Mouse (Mus musculus): ENCODE results near the gene Fam160b1. TPM values are rescaled to one million over a fixed set of nuclear protein-coding genes. Genes with fewer than 3 reads are reported as not detected.

Gene Fam160b1
- polyA plus RNA-seq, 1 experiment = not detected

DNA sequence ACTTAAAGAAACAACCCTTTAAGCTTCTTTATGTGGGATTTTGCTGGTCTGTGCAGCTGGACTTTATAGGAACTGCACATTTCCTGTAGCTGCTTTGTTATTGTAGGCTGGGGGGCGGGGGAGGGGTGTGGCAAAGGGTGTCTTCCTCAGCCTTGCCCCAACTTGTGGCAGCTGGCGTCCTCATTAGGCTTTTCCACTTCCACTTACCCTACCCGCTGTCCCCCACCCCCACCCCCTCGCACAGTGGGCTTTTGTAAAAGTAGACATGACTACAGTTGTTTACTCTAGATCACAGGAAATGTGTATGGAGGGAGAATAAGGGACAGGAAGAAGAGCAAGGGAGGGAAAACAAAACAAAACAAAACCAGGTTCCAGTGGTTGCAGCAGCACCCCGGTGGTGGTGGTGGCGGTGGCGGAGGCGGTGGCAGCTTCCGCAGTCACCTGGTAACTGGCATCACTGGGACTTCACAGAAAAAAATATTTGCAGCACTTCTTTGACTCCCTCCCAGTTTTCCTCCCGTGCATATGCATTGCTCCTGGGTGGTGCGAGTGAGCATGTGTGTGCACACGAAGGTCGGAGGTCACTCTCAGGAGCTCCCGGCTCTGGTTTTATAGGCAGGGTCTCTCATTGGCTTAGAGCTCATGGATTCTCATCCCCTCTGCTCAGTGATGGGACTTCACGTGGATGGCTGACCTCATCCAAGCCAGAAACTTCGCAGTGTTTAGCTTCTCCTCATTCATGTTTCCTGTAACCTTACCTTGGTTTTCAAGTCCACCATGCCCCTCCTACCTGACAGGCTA is 4.8 kb upstream of the Fam160b1 start:
- WGBS = 77% methylated on average over 16 of the region's 16 CpGs
- peaks cover 11% of the 10 kb centered on the region for H3K4me1 ChIP-seq (ENCODE audit: control insufficient read depth, insufficient read depth, low read length)
- no peak overlapping the region for H3K4me3 ChIP-seq (ENCODE audit: insufficient read depth, low read depth, low read length)
- peak overlapping the region; percentile 21; the same call in 1 of the 2 replicates for H3K27ac ChIP-seq (ENCODE audit: insufficient read depth, low read depth, low read length)
- TF ChIP-seq POLR2A (IDR thresholded peaks at IDR 0.05; ENCODE audit: insufficient read depth, low read depth, low read length) (no peak), CTCF (IDR thresholded peaks at IDR 0.05; ENCODE audit: insufficient read depth, low read depth, low read length) (no peak)

DNA sequence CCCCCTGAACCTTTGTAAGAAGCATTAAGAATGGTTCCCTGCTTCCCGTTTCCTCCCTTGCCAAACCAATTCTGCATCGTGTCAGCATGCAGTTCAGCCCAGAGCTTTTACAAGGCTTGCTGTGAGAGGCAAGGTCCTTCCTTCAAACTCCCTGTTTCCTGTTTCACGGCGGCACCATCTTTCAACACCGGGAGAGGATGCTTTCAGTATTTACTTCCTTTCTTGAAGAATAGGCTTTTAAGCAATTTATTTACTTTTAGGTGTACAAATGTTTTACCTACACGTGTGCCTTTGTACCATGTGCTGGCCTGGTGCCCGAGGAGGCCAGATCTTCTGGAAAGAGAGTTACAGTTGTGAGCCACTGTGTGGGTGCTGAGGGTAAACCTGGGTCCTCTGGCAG is 4.2 kb upstream of the Fam160b1 start:
- TF ChIP-seq CTCF (IDR thresholded peaks at IDR 0.05; ENCODE audit: insufficient read depth, low read depth, low read length) (no peak), POLR2A (IDR thresholded peaks at IDR 0.05; ENCODE audit: insufficient read depth, low read depth, low read length) (no peak)
- Histone ChIP-seq H3K4me3 (ENCODE audit: insufficient read depth, low read depth, low read length) (no peak overlapping the region), H3K4me1 (ENCODE audit: control insufficient read depth, insufficient read depth, low read length) (peaks cover 11% of the 10 kb centered on the region), H3K27ac (ENCODE audit: insufficient read depth, low read depth, low read length) (peak overlapping the region; percentile 21; the same call in 1 of the 2 replicates)
- 66% methylated on average over 7 of the region's 7 CpGs for WGBS

DNA sequence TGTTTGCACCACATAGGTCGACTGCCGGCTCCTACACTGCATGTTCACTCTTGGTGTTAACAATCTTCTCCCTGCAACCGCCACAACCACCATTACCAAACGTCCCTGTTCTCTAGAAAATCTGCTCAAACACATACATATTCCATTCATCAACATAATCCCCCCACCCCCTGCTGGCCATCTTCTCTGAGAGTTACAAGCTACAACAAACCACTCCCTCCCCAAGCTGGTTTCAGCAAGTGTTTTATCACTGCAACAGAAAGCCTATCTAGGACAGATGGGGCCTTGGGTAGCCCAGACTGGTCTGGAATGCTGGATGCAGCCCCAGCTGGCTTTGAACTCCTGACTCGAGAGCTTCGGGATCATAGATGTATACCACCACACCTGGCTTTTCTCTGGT is 3.2 kb upstream of the Fam160b1 start:
- TF ChIP-seq POLR2A (IDR thresholded peaks at IDR 0.05; ENCODE audit: insufficient read depth, low read depth, low read length) (no peak), CTCF (IDR thresholded peaks at IDR 0.05; ENCODE audit: insufficient read depth, low read depth, low read length) (no peak)
- Histone ChIP-seq H3K4me3 (ENCODE audit: insufficient read depth, low read depth, low read length) (no peak overlapping the region), H3K4me1 (ENCODE audit: control insufficient read depth, insufficient read depth, low read length) (peaks cover 11% of the 10 kb centered on the region), H3K27ac (ENCODE audit: insufficient read depth, low read depth, low read length) (no peak overlapping the region)
- WGBS = 86% methylated on average over 6 of the region's 6 CpGs

DNA sequence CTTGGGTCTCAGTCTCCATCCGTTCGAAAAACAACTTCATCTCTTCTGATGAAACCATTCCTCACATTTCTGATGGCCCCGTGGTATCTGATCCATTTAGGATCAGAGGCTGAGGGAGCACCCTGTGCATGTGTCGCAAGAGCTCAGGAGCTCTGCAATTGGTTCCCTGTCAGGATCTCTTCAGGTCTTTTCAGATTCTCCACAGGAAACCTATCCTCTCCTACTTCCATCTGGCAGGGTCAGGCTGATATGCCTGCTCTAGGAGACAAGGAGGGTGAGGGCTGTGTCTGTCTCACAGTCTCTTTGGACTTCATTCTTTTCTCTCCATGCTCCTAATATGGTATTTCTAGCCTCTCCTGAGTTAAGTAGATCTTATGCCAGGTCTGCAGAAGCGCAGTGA is 2.7 kb upstream of the Fam160b1 start:
- peaks cover 11% of the 10 kb centered on the region for H3K4me1 ChIP-seq (ENCODE audit: control insufficient read depth, insufficient read depth, low read length)
- no peak overlapping the region for H3K4me3 ChIP-seq (ENCODE audit: insufficient read depth, low read depth, low read length)
- TF ChIP-seq POLR2A (IDR thresholded peaks at IDR 0.05; ENCODE audit: insufficient read depth, low read depth, low read length) (no peak), CTCF (IDR thresholded peaks at IDR 0.05; ENCODE audit: insufficient read depth, low read depth, low read length) (no peak)
- WGBS = 91% methylated on average over 5 of the region's 5 CpGs
- no peak overlapping the region for H3K27ac ChIP-seq (ENCODE audit: insufficient read depth, low read depth, low read length)

DNA sequence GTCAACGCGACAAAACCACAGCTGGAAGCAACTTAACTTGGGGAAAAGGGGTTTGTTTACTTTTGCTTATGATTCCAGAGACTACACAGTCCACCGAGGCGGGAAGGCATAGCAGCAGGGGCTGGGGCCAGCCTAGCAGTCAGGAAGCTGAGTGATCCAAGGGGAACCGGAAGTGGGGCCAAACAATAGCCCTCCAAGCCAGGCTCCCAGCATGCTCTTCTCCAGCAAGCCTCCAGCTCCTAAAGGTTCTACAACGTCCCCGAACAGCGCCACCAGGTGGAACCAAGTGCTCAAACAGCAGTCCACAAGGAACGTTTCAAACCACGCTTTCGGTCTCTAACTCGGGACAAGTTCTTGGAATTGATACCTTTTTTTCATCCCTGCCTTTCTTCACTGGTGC is 2.2 kb upstream of the Fam160b1 start:
- H3K4me3 ChIP-seq (ENCODE audit: insufficient read depth, low read depth, low read length) = no peak overlapping the region

DNA sequence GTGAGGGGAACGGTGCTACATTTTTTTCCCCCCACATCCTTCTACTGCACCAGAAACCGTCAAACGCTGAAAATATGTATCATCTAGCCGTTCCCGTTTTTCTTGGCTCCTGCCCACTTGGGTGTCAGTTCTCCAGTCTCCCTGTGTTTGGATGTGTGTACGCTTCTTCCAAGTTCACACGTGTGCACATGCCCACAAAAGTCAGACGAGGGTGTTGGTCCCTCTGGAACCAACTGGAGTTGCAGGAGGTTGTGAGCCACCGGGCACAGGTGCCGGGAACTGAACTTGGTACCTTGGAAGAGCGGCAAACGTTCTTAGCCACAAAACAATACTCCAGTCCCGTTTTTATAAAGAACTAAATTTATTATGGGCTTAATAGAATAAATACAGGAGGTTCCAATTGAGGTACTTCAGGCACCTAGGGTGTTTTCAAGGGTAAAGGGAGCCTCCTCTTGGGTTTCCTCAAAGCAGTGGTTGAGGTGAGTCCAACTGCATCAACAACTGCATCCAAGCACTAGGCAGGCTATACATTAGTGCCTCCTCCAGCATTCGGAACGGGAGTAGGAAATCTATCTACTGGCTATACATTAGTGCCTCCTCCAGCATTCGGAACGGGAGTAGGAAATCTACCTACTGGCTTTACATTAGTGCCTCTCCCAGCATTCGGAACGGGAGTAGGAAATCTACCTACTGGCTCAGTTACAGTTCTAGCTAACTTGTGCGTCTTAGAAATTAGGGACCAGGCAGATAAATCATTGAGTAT is 1.5 kb upstream of the Fam160b1 start:
- no peak overlapping the region for H3K4me3 ChIP-seq (ENCODE audit: insufficient read depth, low read depth, low read length)
- H3K4me1 ChIP-seq (ENCODE audit: control insufficient read depth, insufficient read depth, low read length) = peaks cover 15% of the 10 kb centered on the region
- TF ChIP-seq CTCF (IDR thresholded peaks at IDR 0.05; ENCODE audit: insufficient read depth, low read depth, low read length) = no peak
- no peak for TF ChIP-seq POLR2A (IDR thresholded peaks at IDR 0.05; ENCODE audit: insufficient read depth, low read depth, low read length)
- WGBS = 89% methylated on average over 20 of the region's 20 CpGs
- H3K27ac ChIP-seq (ENCODE audit: insufficient read depth, low read depth, low read length) = no peak overlapping the region

More for the DNA sequence above, 2.2 kb upstream of the Fam160b1 start:
- WGBS = 70% methylated on average over 12 of the region's 12 CpGs
- Histone ChIP-seq H3K27ac (ENCODE audit: insufficient read depth, low read depth, low read length) (no peak overlapping the region), H3K4me1 (ENCODE audit: control insufficient read depth, insufficient read depth, low read length) (peaks cover 13% of the 10 kb centered on the region)
- TF ChIP-seq CTCF (IDR thresholded peaks at IDR 0.05; ENCODE audit: insufficient read depth, low read depth, low read length) (no peak), POLR2A (IDR thresholded peaks at IDR 0.05; ENCODE audit: insufficient read depth, low read depth, low read length) (no peak)

DNA sequence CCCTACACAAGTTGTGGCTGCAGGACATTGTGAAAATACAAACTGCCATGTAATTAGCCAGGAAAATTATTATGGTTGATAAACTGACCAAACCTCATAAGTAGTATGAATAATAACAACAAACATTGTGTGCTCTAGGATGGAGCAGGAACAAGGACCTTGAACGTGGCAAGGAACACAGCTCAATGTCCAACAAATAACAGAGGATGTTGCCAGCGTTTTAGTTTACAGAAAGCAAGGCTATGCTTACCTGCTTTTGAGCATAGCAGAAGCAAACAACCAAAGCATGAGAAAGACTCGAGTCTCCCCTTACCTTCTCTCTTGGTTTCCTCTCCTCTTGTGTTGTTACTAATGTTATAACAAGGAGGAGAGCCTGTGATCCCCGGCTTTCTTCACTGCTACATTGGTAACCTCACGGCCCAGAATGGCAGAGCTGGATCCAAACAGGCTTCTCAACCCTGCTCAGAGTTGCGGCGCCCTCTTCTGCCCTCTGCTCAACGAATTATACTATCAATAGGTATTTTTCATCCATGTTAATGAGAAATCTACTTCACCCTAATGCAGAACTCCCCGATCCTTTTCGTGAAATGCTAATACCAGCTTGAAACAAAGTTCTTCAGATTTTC is 666 bp upstream of the Fam160b1 start:
- no peak for TF ChIP-seq POLR2A (IDR thresholded peaks at IDR 0.05; ENCODE audit: insufficient read depth, low read depth, low read length)
- no peak for TF ChIP-seq CTCF (IDR thresholded peaks at IDR 0.05; ENCODE audit: insufficient read depth, low read depth, low read length)
- 15% methylated on average over 10 of the region's 10 CpGs for WGBS
- Histone ChIP-seq H3K27ac (ENCODE audit: insufficient read depth, low read depth, low read length) (no peak overlapping the region), H3K4me1 (ENCODE audit: control insufficient read depth, insufficient read depth, low read length) (peaks cover 17% of the 10 kb centered on the region), H3K4me3 (ENCODE audit: insufficient read depth, low read depth, low read length) (peak overlapping the region; percentile 25; the same call in 1 of the 2 replicates)

DNA sequence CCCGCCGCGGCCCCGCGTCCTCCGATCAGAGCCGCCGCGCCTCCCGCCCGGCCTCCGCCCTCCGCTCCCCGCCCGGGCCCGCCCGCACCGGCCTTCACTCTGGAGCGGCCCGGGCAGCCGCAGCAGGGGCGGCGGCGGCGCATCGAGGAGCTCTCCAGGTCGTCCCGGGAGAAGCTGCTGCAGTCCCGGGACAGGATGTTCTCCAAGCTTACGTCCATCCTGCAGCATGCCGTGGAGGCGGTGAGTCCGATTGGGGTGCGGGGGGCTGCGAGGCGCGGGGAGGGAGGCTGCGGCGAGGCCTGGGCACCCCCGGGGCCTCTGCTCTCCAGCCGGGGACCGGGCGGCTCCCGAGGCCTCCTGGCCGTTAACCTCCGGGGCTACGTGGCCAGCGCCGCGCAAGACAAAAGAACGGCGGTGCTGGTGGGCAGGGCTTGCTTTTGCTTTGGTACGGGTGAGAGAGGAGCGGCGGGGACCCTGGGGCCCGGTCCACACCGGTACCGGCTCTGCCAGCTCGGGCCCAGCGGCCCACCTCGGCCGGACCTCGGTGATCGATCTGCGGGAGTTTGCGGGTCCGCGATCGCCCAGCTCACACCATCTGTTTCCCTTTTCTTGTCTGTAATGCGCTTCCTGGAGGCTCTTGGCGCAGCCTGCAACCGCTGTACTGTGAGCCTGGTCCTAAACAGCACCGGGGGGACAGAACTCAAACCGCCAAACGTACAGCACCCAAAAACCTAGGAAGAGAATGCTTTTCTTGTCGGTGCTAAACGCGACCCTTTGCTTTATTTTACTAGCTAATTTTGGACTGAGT is 855 bp downstream of the Fam160b1 start:
- peak overlapping the region; percentile 90 for H3K4me3 ChIP-seq (ENCODE audit: insufficient read depth, low read depth, low read length)
- TF ChIP-seq POLR2A (IDR thresholded peaks at IDR 0.05; ENCODE audit: insufficient read depth, low read depth, low read length) (no peak), CTCF (IDR thresholded peaks at IDR 0.05; ENCODE audit: insufficient read depth, low read depth, low read length) (no peak)
- H3K4me1 ChIP-seq (ENCODE audit: control insufficient read depth, insufficient read depth, low read length) = peaks cover 20% of the 10 kb centered on the region
- peak overlapping the region; percentile 19; the same call in 1 of the 2 replicates for H3K27ac ChIP-seq (ENCODE audit: insufficient read depth, low read depth, low read length)
- under 1% methylated on average over 78 of the region's 78 CpGs for WGBS
